Mouse (Mus musculus): ENCODE measurements around the gene Zdhhc19.

DNA sequence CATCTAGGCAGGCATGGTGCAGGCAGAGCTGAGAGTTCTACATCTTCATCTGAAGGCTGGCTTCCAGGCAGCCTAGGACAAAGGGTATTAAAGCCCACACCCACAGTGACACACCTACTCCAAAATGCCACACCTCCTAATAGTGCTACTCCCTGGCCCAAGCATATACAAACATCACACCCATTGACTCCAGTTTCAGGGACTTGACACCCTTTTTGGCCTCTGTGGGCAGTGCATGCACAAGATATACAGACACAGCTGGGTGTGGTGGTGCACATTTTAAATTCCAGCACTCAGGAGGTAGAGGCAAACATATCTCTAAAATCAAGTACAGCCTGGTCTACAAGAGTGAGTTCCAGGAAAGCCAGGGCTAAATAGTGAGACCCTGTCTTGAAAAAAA lies 40.0 kb upstream of the Zdhhc19 start:
- TF ChIP-seq CTCF (IDR thresholded peaks at IDR 0.05), result no peak
- TF ChIP-seq EP300 (IDR thresholded peaks at IDR 0.05), result no peak
